ENCODE assay signal across 8 mouse cellular contexts in the genomic region with DNA sequence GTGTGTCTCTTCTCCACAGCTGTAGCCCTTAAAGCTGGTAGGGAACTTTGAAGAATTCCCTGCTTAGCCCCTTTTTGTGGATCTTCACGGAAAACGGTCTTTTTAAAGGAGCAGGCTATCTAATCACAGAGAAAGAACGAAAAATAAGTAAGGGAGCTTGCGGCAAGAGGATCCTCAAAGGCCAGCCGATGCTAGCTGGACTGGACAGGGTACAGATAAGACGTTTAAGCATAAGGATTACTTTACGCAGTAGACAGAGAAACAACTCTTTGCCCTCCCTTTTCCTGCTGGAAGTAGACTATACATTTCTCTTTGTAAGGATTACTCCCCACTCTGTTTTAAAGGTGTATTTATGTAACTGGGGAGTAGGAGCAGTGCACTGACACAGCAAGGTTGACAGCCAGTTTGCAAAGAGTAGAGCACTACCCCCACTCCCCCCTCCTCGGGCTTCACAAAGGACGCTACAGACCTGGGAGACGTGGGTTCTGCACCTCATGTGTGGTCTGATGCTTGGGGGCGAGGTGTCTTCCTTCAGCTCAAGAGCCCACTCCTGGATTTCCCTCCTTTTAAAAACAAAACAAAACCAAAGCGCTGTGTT. TPM values are rescaled to one million over a fixed set of nuclear protein-coding genes. Genes with fewer than 3 reads are reported as not detected.
DNase-seq lines count a peak whose midpoint lies in the region; ATAC-seq and TF ChIP-seq lines count a peak whose summit lies in the region.

No protein-coding gene starts in this region.

- no peaks in the 10 kb centered on the region for H3K36me3 ChIP-seq in testis, adult 2 months (ENCODE audit: control insufficient read depth, insufficient read depth, low read length)
- H3K36me3 ChIP-seq in hindbrain, embryonic 13.5 days: no peaks in the 10 kb centered on the region
- H3K36me3 ChIP-seq in midbrain, embryonic 10.5 days: no peaks in the 10 kb centered on the region

- no peak for TF ChIP-seq POLR2A in cerebellum, adult 2 months (IDR thresholded peaks at IDR 0.05; ENCODE audit: borderline replicate concordance, insufficient read depth, low read length)
- no peak for TF ChIP-seq POLR2A in testis, adult 2 months (IDR thresholded peaks at IDR 0.05; ENCODE audit: control insufficient read depth, low read depth, low read length)

- WGBS in cerebellum, adult 2 months: 46% methylated on average over 12 of the region's 12 CpGs
- WGBS in hindbrain, embryonic 13.5 days: 51% methylated on average over 12 of the region's 12 CpGs
- 45% methylated on average over 12 of the region's 12 CpGs for WGBS in midbrain, embryonic 10.5 days

- no peaks in the 10 kb centered on the region for H3K9me3 ChIP-seq in hindbrain, embryonic 13.5 days
- H3K9me3 ChIP-seq in midbrain, embryonic 10.5 days (replicated peaks): no peaks in the 10 kb centered on the region

- H3K4me1 ChIP-seq in cerebellum, adult 2 months (ENCODE audit: control insufficient read depth, insufficient read depth, low read length): peaks cover 4% of the 10 kb centered on the region; the same call in 1 of the 2 replicates
- H3K4me1 ChIP-seq in testis, adult 2 months (ENCODE audit: control insufficient read depth, insufficient read depth, low read length): peaks cover 5% of the 10 kb centered on the region
- peaks cover 10% of the 10 kb centered on the region for H3K4me1 ChIP-seq in hindbrain, embryonic 13.5 days (replicated peaks)
- H3K4me1 ChIP-seq in midbrain, embryonic 10.5 days: peaks cover 28% of the 10 kb centered on the region

- peak overlapping the region; percentile 87 for H3K9ac ChIP-seq in hindbrain, embryonic 13.5 days

- DNase-seq in cerebellum, adult 2 months: no peak
- no peak for DNase-seq in cerebellum, adult 11 months
- DNase-seq in testis, postnatal 10 days (ENCODE audit: low spot score): no peak
- DNase-seq in midbrain, embryonic 10.5 days (ENCODE audit: low spot score): peak; percentile 19
- DNase-seq in layer of hippocampus, postnatal 25 days (ENCODE audit: extremely low spot score in 1 of 2, low spot score in 1 of 2): no peak
- no peak for DNase-seq in cerebellum, postnatal 36 days

- no peak for ATAC-seq in hindbrain, embryonic 13.5 days (ENCODE audit: low FRiP score)

- no peak for TF ChIP-seq CTCF in cerebellum, adult 2 months (IDR thresholded peaks at IDR 0.05; ENCODE audit: borderline replicate concordance, insufficient read depth, low read depth, low read length)
- TF ChIP-seq CTCF in testis, adult 2 months (IDR thresholded peaks at IDR 0.05; ENCODE audit: control insufficient read depth, insufficient read depth, insufficient replicate concordance, low read depth, low read length): no peak

- H3K4me3 ChIP-seq in cerebellum, adult 2 months (replicated peaks; ENCODE audit: insufficient read depth, low read depth, low read length): peak overlapping the region; percentile 22
- H3K4me3 ChIP-seq in testis, adult 2 months (ENCODE audit: control insufficient read depth, low read depth, low read length): no peak overlapping the region
- peak overlapping the region; percentile 68 for H3K4me3 ChIP-seq in hindbrain, embryonic 13.5 days
- H3K4me3 ChIP-seq in midbrain, embryonic 10.5 days: peak overlapping the region; percentile 71

- H3K27me3 ChIP-seq in cerebellum, adult 2 months (ENCODE audit: control insufficient read depth, insufficient read depth, low read length): no peaks in the 10 kb centered on the region
- H3K27me3 ChIP-seq in testis, adult 2 months (ENCODE audit: control insufficient read depth, insufficient read depth, low read length): no peaks in the 10 kb centered on the region
- no peaks in the 10 kb centered on the region for H3K27me3 ChIP-seq in hindbrain, embryonic 13.5 days
- no peaks in the 10 kb centered on the region for H3K27me3 ChIP-seq in midbrain, embryonic 10.5 days (ENCODE audit: low read depth, poor library complexity, severe bottlenecking)

- H3K4me2 ChIP-seq in hindbrain, embryonic 13.5 days: peak overlapping the region; percentile 63

- no peak overlapping the region for H3K27ac ChIP-seq in cerebellum, adult 2 months (ENCODE audit: insufficient read depth, low read length)
- H3K27ac ChIP-seq in testis, adult 2 months (ENCODE audit: control insufficient read depth, insufficient read depth, low read depth, low read length): peak overlapping the region; percentile 52
- peak overlapping the region; percentile 52; the same call in 1 of the 2 replicates for H3K27ac ChIP-seq in hindbrain, embryonic 13.5 days
- H3K27ac ChIP-seq in midbrain, embryonic 10.5 days (replicated peaks): peak overlapping the region; percentile 94

RNA-seq across cellular contexts. Expression of gene Akap7, which starts 9.9 kb away (rescaled TPM):
- 91.9 and 98.7 TPM in 2 replicates for polyA plus RNA-seq in cerebellum, adult 2 months (2012; rRNA removed)
- 9.3 and 9.4 TPM in 2 replicates for polyA plus RNA-seq in testis, adult 2 months (2012; rRNA removed)
- polyA plus RNA-seq in hindbrain, embryonic 13.5 days (2015; fragmentation: Nextera tagmentation; extraction: Ambion mirVana): 28.1 and 31.5 TPM in 2 replicates
- polyA plus RNA-seq in midbrain, embryonic 10.5 days (2016; fragmentation: Nextera tagmentation; extraction: Ambion mirVana): 17.2 and 17.5 TPM in 2 replicates
- total RNA-seq in layer of hippocampus, postnatal 25 days (2021): 10 to 100 TPM; 46.3 to 51.7 TPM
